Mouse (Mus musculus) thymus, postnatal 4 days (tissue): ENCODE measurements around the gene Il1f5.

Source experiments
- DNase-seq: peaks from one replicate; pipeline ENCODE4 v3.0.0; 2021

Gene Il1f5

GRCm38 (mm10) chr2:24276654-24277053 lies at the start of gene Il1f5:
Gene Il1f5 (plus strand): TSS chr2:24276954.
- DNase-seq, result no peak

- DNase-seq, result no peak
These were observed 49.6 kb upstream of the Il1f5 start for GRCm38 (mm10) chr2:24227191-24227590.

- DNase-seq, result no peak
These were observed 9.3 kb upstream of the Il1f5 start for GRCm38 (mm10) chr2:24267503-24267902.

GRCm38 (mm10) chr2:24273619-24274018 lies 3.1 kb upstream of the Il1f5 start:
- DNase-seq, result no peak

GRCm38 (mm10) chr2:24275146-24275545 lies 1.6 kb upstream of the Il1f5 start:
- DNase-seq, result no peak

GRCm38 (mm10) chr2:24290896-24291295 lies 14.1 kb downstream of the Il1f5 start, which contains the start of gene Il1f10:
Gene Il1f10 (plus strand): TSS chr2:24291196.
- no peak for DNase-seq

- DNase-seq, result no peak
These were observed 17.9 kb downstream of the Il1f5 start for GRCm38 (mm10) chr2:24294616-24295015.

GRCm38 (mm10) chr2:24296837-24297236 lies 20.1 kb downstream of the Il1f5 start:
- DNase-seq, result peak; percentile 47

- DNase-seq, result peak; percentile 13
These were observed 34.7 kb downstream of the Il1f5 start for GRCm38 (mm10) chr2:24311302-24312001.

- DNase-seq, result no peak
These were observed 40.2 kb downstream of the Il1f5 start for GRCm38 (mm10) chr2:24316919-24317318.

GRCm38 (mm10) chr2:24317919-24318598 lies 41.3 kb downstream of the Il1f5 start:
- DNase-seq, result no peak
